Mouse (Mus musculus) forebrain, embryonic 16.5 days (tissue): ENCODE measurements around the gene Gm45623. TPM values are rescaled to one million over a fixed set of nuclear protein-coding genes. Genes with fewer than 3 reads are reported as not detected.

Source experiments
- ATAC-seq: fragments of 200-750 bp; cut with Nextera tagmentation; 2 replicates; pipeline ENCODE4 v1.8.0; 2017; ENCODE audit warnings: mild to moderate bottlenecking, moderate library complexity
- H3K27ac ChIP-seq: fragments of 300-500 bp; sonication (generic); 2 replicates; pipeline ENCODE4 v1.5.1; 2014; ENCODE audit warnings: low read length, control low read depth
- H3K27me3 ChIP-seq: fragments of 300-500 bp; sonication (generic); replicated peaks from 2 replicates; pipeline ENCODE4 v1.6.1; 2014; ENCODE audit warnings: low read length; ENCODE audit not compliant: control insufficient read depth, insufficient read depth
- H3K36me3 ChIP-seq: fragments of 300-500 bp; sonication (generic); 2 replicates; pipeline ENCODE4 v1.6.1; 2014; ENCODE audit not compliant: control insufficient read depth, insufficient read depth
- H3K4me1 ChIP-seq: fragments of 300-500 bp; sonication (generic); replicated peaks from 2 replicates; pipeline ENCODE4 v1.6.1; 2014; ENCODE audit warnings: low read length; ENCODE audit not compliant: control insufficient read depth, insufficient read depth
- H3K4me2 ChIP-seq: fragments of 300-500 bp; sonication (generic); 2 replicates; pipeline ENCODE4 v1.6.1; 2014; ENCODE audit warnings: mild to moderate bottlenecking, low read length, control low read depth
- H3K4me3 ChIP-seq: fragments of 300-500 bp; sonication (generic); replicated peaks from 2 replicates; pipeline ENCODE4 v1.5.1; 2014; ENCODE audit warnings: mild to moderate bottlenecking, low read length, control low read depth
- H3K9ac ChIP-seq: fragments of 300-500 bp; sonication (generic); replicated peaks from 2 replicates; pipeline ENCODE4 v1.6.1; 2014; ENCODE audit warnings: low read depth, low read length, control low read depth
- H3K9me3 ChIP-seq: fragments of 300-500 bp; sonication (generic); 2 replicates; pipeline ENCODE4 v1.6.1; 2016; ENCODE audit warnings: low read length; ENCODE audit not compliant: control insufficient read depth
- WGBS: fragments of 180-500 bp; shearing (Covaris S2); extraction: QIAGEN DNeasy Blood & Tissue Kit; methylation state at CpG from one replicate; pipeline ENCODE4 v1.1.7; 2014; 5-methylcytosine and 5-hydroxymethylcytosine counted together
- polyA plus RNA-seq: library from polyadenylated mRNA; unstranded; fragments of >200 nt; fragmentation: Nextera tagmentation; extraction: Ambion mirVana; gene quantifications from 2 replicates; pipeline ENCODE4 v1.2.1, GENCODE M21; 2015

Gm45623 gene
- polyA plus RNA-seq, 1 experiment from 2014 or later = 1.1 TPM

DNA sequence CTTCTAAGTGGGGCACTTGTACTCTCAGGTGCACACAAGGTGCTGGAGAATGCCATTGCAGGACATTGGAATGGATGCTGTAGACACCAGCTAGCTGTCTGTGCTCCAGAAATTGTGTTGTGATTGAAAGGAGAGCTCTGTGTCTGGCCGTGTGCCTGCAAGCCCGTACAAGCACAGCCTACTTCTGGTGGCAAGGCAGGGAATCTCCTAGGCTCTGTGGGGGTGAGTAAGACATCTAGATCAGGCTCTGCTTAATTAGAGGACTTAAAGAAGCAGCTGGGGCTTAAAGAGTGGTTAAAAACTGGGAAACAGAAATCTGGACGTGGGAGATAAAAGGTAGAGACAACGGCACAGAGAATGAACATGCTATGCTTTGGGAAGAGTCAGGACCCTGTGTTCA lies 46.0 kb downstream of the Gm45623 start:
- Histone ChIP-seq H3K27me3 (no peaks in the 10 kb centered on the region), H3K4me2 (no peak overlapping the region), H3K27ac (no peak overlapping the region), H3K4me3 (no peak overlapping the region), H3K36me3 (0 out of 2 replicates have a peak, but pooled peaks cover 3% of the 10 kb centered on the region), H3K9me3 (no peaks in the 10 kb centered on the region), H3K9ac (no peak overlapping the region), H3K4me1 (peaks cover 44% of the 10 kb centered on the region)
- 58% methylated on average over 4 of the region's 4 CpGs for WGBS
- no peak for ATAC-seq

DNA sequence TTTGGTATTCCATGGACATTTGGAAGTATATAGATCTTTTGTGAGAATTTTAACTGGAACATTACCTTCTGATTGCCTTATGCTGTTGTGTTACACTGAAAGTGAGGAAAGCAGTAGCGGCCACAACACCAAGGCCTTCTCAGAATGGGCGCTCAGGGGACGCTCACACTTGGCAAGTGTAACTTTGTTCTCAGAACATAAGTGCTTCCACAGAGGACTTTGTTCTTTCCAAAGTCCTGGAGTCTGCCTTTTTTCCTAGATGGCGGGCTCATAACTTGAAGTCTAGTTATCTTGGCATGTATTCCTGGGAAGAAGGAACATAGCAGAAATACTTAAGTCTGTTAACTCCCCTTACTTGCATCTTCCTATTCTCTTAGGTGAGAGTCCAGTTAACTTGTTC lies 46.5 kb downstream of the Gm45623 start:
- 91% methylated on average over 4 of the region's 4 CpGs for WGBS
- Histone ChIP-seq H3K9ac (no peak overlapping the region), H3K4me3 (no peak overlapping the region), H3K27me3 (no peaks in the 10 kb centered on the region), H3K4me1 (peaks cover 47% of the 10 kb centered on the region), H3K27ac (no peak overlapping the region), H3K4me2 (no peak overlapping the region), H3K36me3 (0 out of 2 replicates have a peak, but pooled peaks cover 3% of the 10 kb centered on the region), H3K9me3 (no peaks in the 10 kb centered on the region)
- no peak for ATAC-seq

DNA sequence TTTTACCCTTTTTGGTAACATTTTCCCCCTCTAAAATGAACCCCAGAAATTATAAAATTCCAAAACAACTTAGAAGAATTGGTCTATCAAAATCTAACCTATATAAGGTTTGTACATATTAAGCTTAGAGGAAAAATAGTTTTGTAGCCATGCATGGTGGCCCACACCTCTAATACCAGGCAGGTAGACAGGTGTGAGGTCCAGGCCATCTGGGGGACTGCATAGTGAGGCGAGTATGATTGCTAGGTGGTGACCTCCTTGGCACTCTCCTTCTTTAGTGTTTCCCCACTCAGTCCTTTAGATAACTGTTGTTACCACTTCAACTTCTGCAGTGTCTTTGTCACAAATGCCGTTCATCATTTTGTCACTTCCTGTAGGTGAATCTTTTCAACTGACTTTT lies 49.0 kb downstream of the Gm45623 start:
- Histone ChIP-seq H3K9me3 (no peaks in the 10 kb centered on the region), H3K9ac (no peak overlapping the region), H3K4me3 (peak overlapping the region; percentile 85), H3K27ac (no peak overlapping the region), H3K36me3 (0 out of 2 replicates have a peak, but pooled peaks cover 3% of the 10 kb centered on the region), H3K4me1 (peaks cover 40% of the 10 kb centered on the region), H3K4me2 (peak overlapping the region; percentile 69), H3K27me3 (no peaks in the 10 kb centered on the region)
- WGBS = 46% methylated on average over 2 of the region's 2 CpGs
- ATAC-seq = no peak

DNA sequence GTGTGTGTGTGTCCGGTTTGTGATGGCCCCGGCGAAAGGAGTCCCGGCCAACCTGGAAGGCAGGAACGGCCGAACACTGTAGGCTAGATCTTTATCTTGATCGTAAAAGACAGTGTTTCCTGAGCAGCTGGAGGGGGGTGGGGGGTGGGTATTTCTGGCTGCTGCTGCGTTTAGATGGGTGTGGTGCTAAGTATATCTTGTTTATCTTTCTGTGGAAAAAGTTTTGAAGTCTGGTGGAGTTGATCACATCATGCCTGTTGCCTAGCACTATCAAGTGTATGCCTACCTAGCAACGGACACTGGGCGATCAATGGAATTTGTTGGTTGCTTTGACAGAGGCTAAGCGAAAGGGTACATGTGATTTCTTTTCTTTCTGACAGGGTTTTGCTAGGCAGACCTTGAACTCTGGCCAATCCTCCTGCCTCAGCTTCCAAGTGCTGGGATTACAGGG lies 49.7 kb downstream of the Gm45623 start:
- peaks cover 40% of the 10 kb centered on the region for H3K4me1 ChIP-seq
- peak overlapping the region; percentile 69 for H3K4me2 ChIP-seq
- peak overlapping the region; percentile 97 for H3K27ac ChIP-seq
- H3K9ac ChIP-seq = peak overlapping the region; percentile 91
- peak overlapping the region; percentile 85 for H3K4me3 ChIP-seq
- no peaks in the 10 kb centered on the region for H3K9me3 ChIP-seq
- H3K36me3 ChIP-seq = 0 out of 2 replicates have a peak, but pooled peaks cover 3% of the 10 kb centered on the region
- WGBS = under 1% methylated on average over 11 of the region's 11 CpGs
- no peaks in the 10 kb centered on the region for H3K27me3 ChIP-seq
- peak; percentile 27 for ATAC-seq

DNA sequence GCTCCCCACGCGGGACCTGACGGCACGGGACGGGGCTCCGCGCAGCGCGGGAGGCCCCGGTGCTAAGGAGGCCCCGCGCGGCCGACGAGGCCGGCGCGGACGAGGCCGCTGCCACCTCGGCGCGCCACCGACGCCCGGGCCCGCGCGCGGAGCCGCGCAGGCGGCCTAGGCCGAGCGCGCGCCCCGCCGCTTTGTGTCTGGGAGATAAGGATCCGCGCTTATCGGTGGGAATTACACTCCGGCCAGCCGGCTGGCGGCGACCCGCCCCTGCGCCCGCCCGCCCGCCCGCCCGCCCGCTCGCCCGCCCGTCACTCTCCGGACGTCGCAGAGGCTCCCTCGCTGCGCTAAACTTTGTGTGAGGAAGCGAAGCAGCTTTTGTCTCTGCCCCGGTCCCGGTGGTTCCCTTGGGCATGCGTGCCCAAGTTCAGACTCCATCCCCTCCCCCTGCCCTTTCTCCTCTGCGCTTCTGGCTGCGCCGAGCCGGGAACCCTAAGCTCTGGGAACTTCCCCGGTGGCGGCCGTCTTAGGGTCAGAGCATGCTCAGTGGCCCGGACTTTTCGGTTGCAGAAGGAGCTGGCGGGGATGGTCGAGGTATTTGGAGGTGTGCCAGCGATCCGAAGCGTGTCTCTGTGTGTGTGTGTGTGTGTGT lies 50.3 kb downstream of the Gm45623 start:
- under 1% methylated on average over 26 of the region's 80 CpGs for WGBS
- H3K27me3 ChIP-seq = no peaks in the 10 kb centered on the region
- H3K9me3 ChIP-seq = no peaks in the 10 kb centered on the region
- 0 out of 2 replicates have a peak, but pooled peaks cover 3% of the 10 kb centered on the region for H3K36me3 ChIP-seq
- peak overlapping the region; percentile 69 for H3K4me2 ChIP-seq
- H3K27ac ChIP-seq = peak overlapping the region; percentile 97
- peaks cover 45% of the 10 kb centered on the region for H3K4me1 ChIP-seq
- H3K9ac ChIP-seq = peak overlapping the region; percentile 91
- peak; percentile 67 for ATAC-seq
- H3K4me3 ChIP-seq = peak overlapping the region; percentile 85

DNA sequence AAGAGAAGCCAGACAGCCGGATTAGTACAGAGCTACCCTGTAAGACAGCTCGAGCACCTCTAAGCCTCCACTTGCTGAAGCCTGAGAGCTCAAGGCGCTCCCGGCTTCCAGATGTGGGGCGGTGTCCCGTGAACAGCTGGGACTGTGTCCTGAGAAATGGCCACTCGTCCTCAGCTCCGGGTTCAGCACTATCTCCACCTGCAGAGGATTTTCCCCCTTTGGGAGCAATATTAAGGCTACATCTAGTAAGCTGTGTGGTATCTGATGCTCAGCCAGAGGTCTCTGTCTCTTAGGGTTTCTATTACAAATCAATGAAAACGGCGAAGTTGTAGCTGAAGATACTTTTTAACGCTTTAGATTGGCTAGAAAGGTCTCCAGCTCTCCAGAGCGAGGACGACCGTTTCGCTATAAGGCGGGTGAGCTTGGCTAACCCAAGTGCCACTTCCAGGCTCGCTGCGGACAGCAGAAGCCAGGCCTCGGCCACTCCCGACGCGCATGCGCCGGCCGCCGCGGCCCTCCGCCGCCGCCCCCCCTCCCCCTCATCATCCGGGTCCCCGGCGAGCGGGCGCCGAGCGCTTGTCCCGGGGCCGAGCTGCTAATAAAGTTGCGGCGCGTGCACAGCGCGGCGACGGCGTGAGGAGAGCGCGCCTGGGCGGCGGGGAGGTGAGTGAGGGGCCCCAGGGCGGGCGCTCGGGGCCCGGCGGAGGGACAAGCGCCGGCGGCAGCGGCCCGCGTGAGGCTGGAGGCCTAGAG lies 51.0 kb downstream of the Gm45623 start, which contains the start of gene Smad5:
Smad5 (plus strand) TSS at position 542 of the 753 bp plus-strand sequence.
- Histone ChIP-seq H3K4me1 (peaks cover 51% of the 10 kb centered on the region), H3K4me2 (peak within 1 kb of the TSS; percentile 69), H3K9me3 (no peaks in the 10 kb centered on the region), H3K4me3 (peak within 1 kb of the TSS; percentile 85), H3K27ac (peak within 1 kb of the TSS; percentile 97), H3K9ac (peak within 1 kb of the TSS; percentile 91), H3K27me3 (no peaks in the 10 kb centered on the region), H3K36me3 (0 out of 2 replicates have a peak, but pooled peaks cover 3% of the 10 kb centered on the region)
- 4% methylated on average over 56 of the region's 62 CpGs for WGBS
- ATAC-seq = peak; percentile 74

Other genes with a start within 250 kb of the Gm45623 start
- gene Fbxl21, start 231.4 kb downstream of the Gm45623 start, polyA plus RNA-seq = 1.8 and 2.9 TPM in 2 replicates
- gene Lect2, start 205.3 kb downstream of the Gm45623 start, polyA plus RNA-seq = not detected in 2 replicates
- 3.8 and 4.7 TPM in 2 replicates for gene Tgfbi, start 144.3 kb downstream of the Gm45623 start, polyA plus RNA-seq
- 32.9 and 37.6 TPM in 2 replicates for gene Smad5, start 50.8 kb downstream of the Gm45623 start, polyA plus RNA-seq
- gene Trpc7, start 142.2 kb upstream of the Gm45623 start, polyA plus RNA-seq = 3.9 and 6.3 TPM in 2 replicates